Mouse (Mus musculus): ENCODE data around the gene Ifnar1. TPM values are rescaled to one million over a fixed set of nuclear protein-coding genes. Genes with fewer than 3 reads are reported as not detected.

Ifnar1 gene
- polyA plus RNA-seq, 1 experiment from 2014 or later: 56.0 TPM

- Histone ChIP-seq H3K4me1 (ENCODE audit: control insufficient read depth, insufficient read depth, low read length) (no peaks in the 10 kb centered on the region), H3K9me3 (ENCODE audit: control insufficient read depth, low read length) (no peaks in the 10 kb centered on the region), H3K27ac (ENCODE audit: low read depth, low read length) (no peak overlapping the region), H3K27me3 (ENCODE audit: control insufficient read depth, insufficient read depth, low read length) (no peaks in the 10 kb centered on the region), H3K4me2 (ENCODE audit: low read depth) (no peak overlapping the region), H3K36me3 (ENCODE audit: control insufficient read depth, insufficient read depth, low read length) (no peaks in the 10 kb centered on the region), H3K4me3 (ENCODE audit: low read depth, low read length) (no peak overlapping the region), H3K9ac (ENCODE audit: low read length) (no peak overlapping the region)
- DNase-seq (ENCODE audit: low spot score) (no peak), ATAC-seq (ENCODE audit: insufficient read depth, low FRiP score, low TSS enrichment) (no peak)
- 80% methylated on average over 6 of the region's 6 CpGs for WGBS
These were observed 49.9 kb downstream of the Ifnar1 start for GRCm38 (mm10) chr16:91534888-91535287.

- Histone ChIP-seq H3K4me2 (ENCODE audit: low read depth) (no peak overlapping the region), H3K9ac (ENCODE audit: low read length) (no peak overlapping the region), H3K9me3 (ENCODE audit: control insufficient read depth, low read length) (no peaks in the 10 kb centered on the region), H3K4me1 (ENCODE audit: control insufficient read depth, insufficient read depth, low read length) (no peaks in the 10 kb centered on the region), H3K4me3 (ENCODE audit: low read depth, low read length) (no peak overlapping the region), H3K27me3 (ENCODE audit: control insufficient read depth, insufficient read depth, low read length) (no peaks in the 10 kb centered on the region), H3K27ac (ENCODE audit: low read depth, low read length) (no peak overlapping the region), H3K36me3 (ENCODE audit: control insufficient read depth, insufficient read depth, low read length) (no peaks in the 10 kb centered on the region)
- DNase-seq (ENCODE audit: low spot score) (no peak), ATAC-seq (ENCODE audit: insufficient read depth, low FRiP score, low TSS enrichment) (no peak)
- WGBS: 89% methylated on average over 6 of the region's 6 CpGs
These were observed 51.3 kb downstream of the Ifnar1 start for GRCm38 (mm10) chr16:91536372-91536771.

GRCm38 (mm10) chr16:91537065-91537464, 52.0 kb downstream of the Ifnar1 start:
- DNase-seq (ENCODE audit: low spot score) (no peak), ATAC-seq (ENCODE audit: insufficient read depth, low FRiP score, low TSS enrichment) (no peak)
- Histone ChIP-seq H3K4me3 (ENCODE audit: low read depth, low read length) (no peak overlapping the region), H3K9ac (ENCODE audit: low read length) (no peak overlapping the region), H3K27me3 (ENCODE audit: control insufficient read depth, insufficient read depth, low read length) (no peaks in the 10 kb centered on the region), H3K4me1 (ENCODE audit: control insufficient read depth, insufficient read depth, low read length) (no peaks in the 10 kb centered on the region), H3K4me2 (ENCODE audit: low read depth) (no peak overlapping the region), H3K27ac (ENCODE audit: low read depth, low read length) (no peak overlapping the region), H3K9me3 (ENCODE audit: control insufficient read depth, low read length) (no peaks in the 10 kb centered on the region), H3K36me3 (ENCODE audit: control insufficient read depth, insufficient read depth, low read length) (no peaks in the 10 kb centered on the region)
- 82% methylated on average over 3 of the region's 3 CpGs for WGBS

GRCm38 (mm10) chr16:91538051-91538450, 53.0 kb downstream of the Ifnar1 start:
- H3K9me3 ChIP-seq (ENCODE audit: control insufficient read depth, low read length): no peaks in the 10 kb centered on the region
- ATAC-seq (ENCODE audit: insufficient read depth, low FRiP score, low TSS enrichment): no peak
- H3K9ac ChIP-seq (ENCODE audit: low read length): no peak overlapping the region
- no peak overlapping the region for H3K27ac ChIP-seq (ENCODE audit: low read depth, low read length)
- no peak for DNase-seq (ENCODE audit: low spot score)
- H3K4me2 ChIP-seq (ENCODE audit: low read depth): no peak overlapping the region
- H3K27me3 ChIP-seq (ENCODE audit: control insufficient read depth, insufficient read depth, low read length): no peaks in the 10 kb centered on the region
- no peaks in the 10 kb centered on the region for H3K36me3 ChIP-seq (ENCODE audit: control insufficient read depth, insufficient read depth, low read length)
- 83% methylated on average over 6 of the region's 6 CpGs for WGBS
- H3K4me3 ChIP-seq (ENCODE audit: low read depth, low read length): no peak overlapping the region
- no peaks in the 10 kb centered on the region for H3K4me1 ChIP-seq (ENCODE audit: control insufficient read depth, insufficient read depth, low read length)

GRCm38 (mm10) chr16:91538513-91538912, 53.5 kb downstream of the Ifnar1 start:
- Histone ChIP-seq H3K27ac (ENCODE audit: low read depth, low read length) (no peak overlapping the region), H3K27me3 (ENCODE audit: control insufficient read depth, insufficient read depth, low read length) (no peaks in the 10 kb centered on the region), H3K9ac (ENCODE audit: low read length) (no peak overlapping the region), H3K36me3 (ENCODE audit: control insufficient read depth, insufficient read depth, low read length) (no peaks in the 10 kb centered on the region), H3K4me3 (ENCODE audit: low read depth, low read length) (no peak overlapping the region), H3K4me1 (ENCODE audit: control insufficient read depth, insufficient read depth, low read length) (no peaks in the 10 kb centered on the region), H3K9me3 (ENCODE audit: control insufficient read depth, low read length) (no peaks in the 10 kb centered on the region), H3K4me2 (ENCODE audit: low read depth) (no peak overlapping the region)
- ATAC-seq (ENCODE audit: insufficient read depth, low FRiP score, low TSS enrichment) (no peak), DNase-seq (ENCODE audit: low spot score) (no peak)
- 73% methylated on average over 9 of the region's 9 CpGs for WGBS

GRCm38 (mm10) chr16:91541573-91542081, 56.6 kb downstream of the Ifnar1 start:
- no peaks in the 10 kb centered on the region for H3K9me3 ChIP-seq (ENCODE audit: control insufficient read depth, low read length)
- H3K4me1 ChIP-seq (ENCODE audit: control insufficient read depth, insufficient read depth, low read length): 0 out of 2 replicates have a peak, but pooled peaks cover 3% of the 10 kb centered on the region
- no peak overlapping the region for H3K4me2 ChIP-seq (ENCODE audit: low read depth)
- no peak for ATAC-seq (ENCODE audit: insufficient read depth, low FRiP score, low TSS enrichment)
- H3K4me3 ChIP-seq (ENCODE audit: low read depth, low read length): no peak overlapping the region
- no peak overlapping the region for H3K9ac ChIP-seq (ENCODE audit: low read length)
- no peak overlapping the region for H3K27ac ChIP-seq (ENCODE audit: low read depth, low read length)
- DNase-seq (ENCODE audit: low spot score): no peak
- H3K27me3 ChIP-seq (ENCODE audit: control insufficient read depth, insufficient read depth, low read length): no peaks in the 10 kb centered on the region
- WGBS: 50% methylated on average over 10 of the region's 10 CpGs
- no peaks in the 10 kb centered on the region for H3K36me3 ChIP-seq (ENCODE audit: control insufficient read depth, insufficient read depth, low read length)

- 96% methylated on average over 1 of the region's 1 CpGs for whole genome bisulfite sequencing
- Histone ChIP-seq H3K9ac (ENCODE audit: low read length) (no peak overlapping the region), H3K4me2 (ENCODE audit: low read depth) (no peak overlapping the region), H3K4me3 (ENCODE audit: low read depth, low read length) (no peak overlapping the region), H3K9me3 (ENCODE audit: control insufficient read depth, low read length) (no peaks in the 10 kb centered on the region), H3K27ac (ENCODE audit: low read depth, low read length) (no peak overlapping the region), H3K36me3 (ENCODE audit: control insufficient read depth, insufficient read depth, low read length) (no peaks in the 10 kb centered on the region), H3K27me3 (ENCODE audit: control insufficient read depth, insufficient read depth, low read length) (no peaks in the 10 kb centered on the region), H3K4me1 (ENCODE audit: control insufficient read depth, insufficient read depth, low read length) (peaks cover 11% of the 10 kb centered on the region)
- ATAC-seq (ENCODE audit: insufficient read depth, low FRiP score, low TSS enrichment): no peak
- no peak for DNase-seq (ENCODE audit: low spot score)
These were observed 58.6 kb downstream of the Ifnar1 start for GRCm38 (mm10) chr16:91543619-91544018.

GRCm38 (mm10) chr16:91545597-91546281, 60.7 kb downstream of the Ifnar1 start:
- Histone ChIP-seq H3K4me1 (ENCODE audit: control insufficient read depth, insufficient read depth, low read length) (peaks cover 15% of the 10 kb centered on the region), H3K36me3 (ENCODE audit: control insufficient read depth, insufficient read depth, low read length) (no peaks in the 10 kb centered on the region), H3K9ac (ENCODE audit: low read length) (no peak overlapping the region), H3K27me3 (ENCODE audit: control insufficient read depth, insufficient read depth, low read length) (no peaks in the 10 kb centered on the region), H3K4me2 (ENCODE audit: low read depth) (no peak overlapping the region), H3K27ac (ENCODE audit: low read depth, low read length) (no peak overlapping the region), H3K9me3 (ENCODE audit: control insufficient read depth, low read length) (no peaks in the 10 kb centered on the region), H3K4me3 (ENCODE audit: low read depth, low read length) (no peak overlapping the region)
- no peak for DNase-seq (ENCODE audit: low spot score)
- 67% methylated on average over 10 of the region's 10 CpGs for WGBS
- ATAC-seq (ENCODE audit: insufficient read depth, low FRiP score, low TSS enrichment): no peak

- ATAC-seq (ENCODE audit: insufficient read depth, low FRiP score, low TSS enrichment): 0 out of 2 replicates have a peak, but pooled peaks have one; percentile 28
- no peaks in the 10 kb centered on the region for H3K9me3 ChIP-seq (ENCODE audit: control insufficient read depth, low read length)
- DNase-seq (ENCODE audit: low spot score): peak; percentile 31
- peak overlapping the region; percentile 95; the same call in 1 of the 2 replicates for H3K9ac ChIP-seq (ENCODE audit: low read length)
- no peaks in the 10 kb centered on the region for H3K36me3 ChIP-seq (ENCODE audit: control insufficient read depth, insufficient read depth, low read length)
- H3K4me2 ChIP-seq (ENCODE audit: low read depth): peak overlapping the region; percentile 97
- no peaks in the 10 kb centered on the region for H3K27me3 ChIP-seq (ENCODE audit: control insufficient read depth, insufficient read depth, low read length)
- H3K27ac ChIP-seq (ENCODE audit: low read depth, low read length): no peak overlapping the region
- 12% methylated on average over 14 of the region's 14 CpGs for WGBS
- peak overlapping the region; percentile 91 for H3K4me3 ChIP-seq (ENCODE audit: low read depth, low read length)
- H3K4me1 ChIP-seq (ENCODE audit: control insufficient read depth, insufficient read depth, low read length): peaks cover 15% of the 10 kb centered on the region
These were observed 61.4 kb downstream of the Ifnar1 start for GRCm38 (mm10) chr16:91546391-91546835.

All from neural tube, embryonic 11.5 days (tissue).